Mouse (Mus musculus): Measurements from ENCODE around the gene Nxn. TPM values are rescaled to one million over a fixed set of nuclear protein-coding genes. Genes with fewer than 3 reads are reported as not detected.
A peak's percentile ranks its signal among the peaks of the same experiment; 100 is the strongest.

The Nxn gene
- polyA plus RNA-seq, 1 experiment from 2014 or later: 31.5 TPM

GRCm38 (mm10) chr11:76294836-76295235, 104.1 kb downstream of the Nxn start:
- WGBS: 27% methylated on average over 9 of the region's 9 CpGs
- no peak overlapping the region for H3K4me3 ChIP-seq (ENCODE audit: low read depth, low read length)
- H3K4me2 ChIP-seq: no peak overlapping the region
- H3K36me3 ChIP-seq (ENCODE audit: insufficient read depth): no peaks in the 10 kb centered on the region
- H3K27me3 ChIP-seq (ENCODE audit: insufficient read depth, low read length): no peaks in the 10 kb centered on the region
- no peak for TF ChIP-seq CTCF (IDR thresholded peaks at IDR 0.05; ENCODE audit: low read depth)
- ATAC-seq (ENCODE audit: insufficient read depth) (no peak), DNase-seq (peak; percentile 44)
- H3K4me1 ChIP-seq (ENCODE audit: insufficient read depth): peaks cover 37% of the 10 kb centered on the region
- no peaks in the 10 kb centered on the region for H3K9me3 ChIP-seq (ENCODE audit: low read depth, low read length)
- no peak overlapping the region for H3K9ac ChIP-seq
- peak overlapping the region; percentile 43 for H3K27ac ChIP-seq (ENCODE audit: low read depth)

GRCm38 (mm10) chr11:76294078-76294477, 104.9 kb downstream of the Nxn start:
- TF ChIP-seq CTCF (IDR thresholded peaks at IDR 0.05; ENCODE audit: low read depth): no peak
- DNase-seq: no peak
- no peak overlapping the region for H3K4me2 ChIP-seq
- no peaks in the 10 kb centered on the region for H3K36me3 ChIP-seq (ENCODE audit: insufficient read depth)
- no peaks in the 10 kb centered on the region for H3K9me3 ChIP-seq (ENCODE audit: low read depth, low read length)
- H3K27me3 ChIP-seq (ENCODE audit: insufficient read depth, low read length): no peaks in the 10 kb centered on the region
- no peak overlapping the region for H3K9ac ChIP-seq
- H3K4me1 ChIP-seq (ENCODE audit: insufficient read depth): peaks cover 35% of the 10 kb centered on the region
- 67% methylated on average over 5 of the region's 5 CpGs for WGBS
- no peak overlapping the region for H3K4me3 ChIP-seq (ENCODE audit: low read depth, low read length)
- no peak for ATAC-seq (ENCODE audit: insufficient read depth)
- H3K27ac ChIP-seq (ENCODE audit: low read depth): no peak overlapping the region

- Histone ChIP-seq H3K36me3 (ENCODE audit: insufficient read depth) (no peaks in the 10 kb centered on the region), H3K9ac (peak overlapping the region; percentile 16; the same call in 1 of the 2 replicates), H3K4me1 (ENCODE audit: insufficient read depth) (peaks cover 30% of the 10 kb centered on the region), H3K27ac (ENCODE audit: low read depth) (peak overlapping the region; percentile 94), H3K4me3 (ENCODE audit: low read depth, low read length) (no peak overlapping the region), H3K9me3 (ENCODE audit: low read depth, low read length) (no peaks in the 10 kb centered on the region), H3K27me3 (ENCODE audit: insufficient read depth, low read length) (no peaks in the 10 kb centered on the region), H3K4me2 (peak overlapping the region; percentile 47)
- TF ChIP-seq CTCF (IDR thresholded peaks at IDR 0.05; ENCODE audit: low read depth): no peak
- DNase-seq: peak; percentile 77
- no peak; the same call in 1 of the 2 replicates for ATAC-seq (ENCODE audit: insufficient read depth)
- WGBS: 55% methylated on average over 6 of the region's 6 CpGs
Measured at GRCm38 (mm10) chr11:76292831-76293230, 106.1 kb downstream of the Nxn start.

- Histone ChIP-seq H3K9me3 (ENCODE audit: low read depth, low read length) (no peaks in the 10 kb centered on the region), H3K27me3 (ENCODE audit: insufficient read depth, low read length) (no peaks in the 10 kb centered on the region), H3K9ac (peak overlapping the region; percentile 16; the same call in 1 of the 2 replicates), H3K4me2 (peak overlapping the region; percentile 47), H3K4me1 (ENCODE audit: insufficient read depth) (peaks cover 30% of the 10 kb centered on the region), H3K27ac (ENCODE audit: low read depth) (peak overlapping the region; percentile 94), H3K36me3 (ENCODE audit: insufficient read depth) (no peaks in the 10 kb centered on the region), H3K4me3 (ENCODE audit: low read depth, low read length) (no peak overlapping the region)
- 21% methylated on average over 15 of the region's 15 CpGs for WGBS
- DNase-seq (peak; percentile 93), ATAC-seq (ENCODE audit: insufficient read depth) (peak; percentile 65; the same call in 1 of the 2 replicates)
- TF ChIP-seq CTCF (IDR thresholded peaks at IDR 0.05; ENCODE audit: low read depth): no peak
Measured at GRCm38 (mm10) chr11:76292398-76292797, 106.5 kb downstream of the Nxn start.

- Histone ChIP-seq H3K36me3 (ENCODE audit: insufficient read depth) (no peaks in the 10 kb centered on the region), H3K4me2 (peak overlapping the region; percentile 47), H3K27me3 (ENCODE audit: insufficient read depth, low read length) (no peaks in the 10 kb centered on the region), H3K9ac (peak overlapping the region; percentile 16; the same call in 1 of the 2 replicates), H3K4me3 (ENCODE audit: low read depth, low read length) (no peak overlapping the region), H3K27ac (ENCODE audit: low read depth) (peak overlapping the region; percentile 94), H3K9me3 (ENCODE audit: low read depth, low read length) (no peaks in the 10 kb centered on the region), H3K4me1 (ENCODE audit: insufficient read depth) (peaks cover 31% of the 10 kb centered on the region)
- WGBS: 33% methylated on average over 4 of the region's 4 CpGs
- ATAC-seq (ENCODE audit: insufficient read depth) (peak; percentile 59; the same call in 1 of the 2 replicates), DNase-seq (peak; percentile 67)
- no peak for TF ChIP-seq CTCF (IDR thresholded peaks at IDR 0.05; ENCODE audit: low read depth)
Measured at GRCm38 (mm10) chr11:76291960-76292359, 107.0 kb downstream of the Nxn start.

GRCm38 (mm10) chr11:76290367-76290766, 108.6 kb downstream of the Nxn start:
- ATAC-seq (ENCODE audit: insufficient read depth) (no peak), DNase-seq (peak; percentile 32)
- 37% methylated on average over 11 of the region's 11 CpGs for WGBS
- no peak overlapping the region for H3K4me3 ChIP-seq (ENCODE audit: low read depth, low read length)
- H3K9ac ChIP-seq: no peak overlapping the region
- TF ChIP-seq CTCF (IDR thresholded peaks at IDR 0.05; ENCODE audit: low read depth): no peak
- H3K4me1 ChIP-seq (ENCODE audit: insufficient read depth): peaks cover 37% of the 10 kb centered on the region
- H3K27ac ChIP-seq (ENCODE audit: low read depth): peak overlapping the region; percentile 22; the same call in 1 of the 2 replicates
- H3K4me2 ChIP-seq: no peak overlapping the region
- H3K36me3 ChIP-seq (ENCODE audit: insufficient read depth): no peaks in the 10 kb centered on the region
- H3K9me3 ChIP-seq (ENCODE audit: low read depth, low read length): no peaks in the 10 kb centered on the region
- H3K27me3 ChIP-seq (ENCODE audit: insufficient read depth, low read length): no peaks in the 10 kb centered on the region

GRCm38 (mm10) chr11:76288645-76289044, 110.3 kb downstream of the Nxn start:
- Histone ChIP-seq H3K9ac (no peak overlapping the region), H3K27me3 (ENCODE audit: insufficient read depth, low read length) (no peaks in the 10 kb centered on the region), H3K9me3 (ENCODE audit: low read depth, low read length) (no peaks in the 10 kb centered on the region), H3K27ac (ENCODE audit: low read depth) (no peak overlapping the region), H3K4me3 (ENCODE audit: low read depth, low read length) (no peak overlapping the region), H3K4me1 (ENCODE audit: insufficient read depth) (peaks cover 27% of the 10 kb centered on the region), H3K4me2 (no peak overlapping the region), H3K36me3 (ENCODE audit: insufficient read depth) (no peaks in the 10 kb centered on the region)
- WGBS: 77% methylated on average over 6 of the region's 6 CpGs
- DNase-seq (no peak), ATAC-seq (ENCODE audit: insufficient read depth) (no peak)
- no peak for TF ChIP-seq CTCF (IDR thresholded peaks at IDR 0.05; ENCODE audit: low read depth)
